Mouse (Mus musculus): ENCODE measurements around the gene Cyp17a1. TPM values are rescaled to one million over a fixed set of nuclear protein-coding genes. Genes with fewer than 3 reads are reported as not detected.

Gene Cyp17a1
- polyA plus RNA-seq, 1 experiment from 2014 or later, result 0.86 TPM

DNA sequence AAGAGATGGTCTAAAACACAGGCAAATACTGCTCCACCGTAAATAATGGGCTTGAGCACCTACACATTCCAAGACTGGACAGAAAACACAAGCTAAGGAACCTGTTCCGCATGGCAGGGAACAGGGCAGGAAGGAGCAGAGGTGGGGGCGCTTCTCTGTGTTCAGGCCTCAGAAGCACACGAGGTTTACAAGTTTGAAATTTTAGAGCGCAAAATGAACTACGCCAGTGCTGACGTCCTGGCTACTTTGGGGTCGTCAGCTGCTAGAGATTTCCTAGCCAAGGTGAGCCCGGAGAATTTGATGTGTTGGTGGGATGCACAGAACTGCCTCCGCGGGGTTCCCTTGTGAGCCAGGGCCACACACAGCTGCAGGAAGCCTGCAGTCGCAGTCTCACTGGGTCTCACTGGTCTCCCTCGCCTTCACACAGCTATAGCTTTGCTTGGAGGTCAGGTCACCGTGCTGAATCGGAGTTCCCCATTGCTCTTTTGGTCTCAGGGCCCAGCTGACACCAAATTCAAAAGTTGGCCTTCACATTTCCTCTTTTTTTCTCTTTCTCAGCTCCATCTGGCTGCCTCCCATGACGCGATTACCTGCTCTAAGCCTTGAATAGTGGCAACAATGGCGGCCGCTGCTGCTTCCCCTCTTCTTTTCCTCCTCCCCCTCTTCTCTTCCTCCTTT lies 25.0 kb upstream of the Cyp17a1 start:
- Histone ChIP-seq H3K9ac (no peak overlapping the region), H3K4me2 (no peak overlapping the region), H3K9me3 (replicated peaks) (no peaks in the 10 kb centered on the region), H3K4me1 (replicated peaks) (no peaks in the 10 kb centered on the region), H3K4me3 (no peak overlapping the region), H3K36me3 (peaks cover 45% of the 10 kb centered on the region), H3K27ac (ENCODE audit: poor library complexity, severe bottlenecking) (no peak overlapping the region), H3K27me3 (replicated peaks) (no peaks in the 10 kb centered on the region)
- 61% methylated on average over 19 of the region's 19 CpGs for WGBS
- ATAC-seq (ENCODE audit: insufficient number of reproducible peaks, low FRiP score), result no peak

DNA sequence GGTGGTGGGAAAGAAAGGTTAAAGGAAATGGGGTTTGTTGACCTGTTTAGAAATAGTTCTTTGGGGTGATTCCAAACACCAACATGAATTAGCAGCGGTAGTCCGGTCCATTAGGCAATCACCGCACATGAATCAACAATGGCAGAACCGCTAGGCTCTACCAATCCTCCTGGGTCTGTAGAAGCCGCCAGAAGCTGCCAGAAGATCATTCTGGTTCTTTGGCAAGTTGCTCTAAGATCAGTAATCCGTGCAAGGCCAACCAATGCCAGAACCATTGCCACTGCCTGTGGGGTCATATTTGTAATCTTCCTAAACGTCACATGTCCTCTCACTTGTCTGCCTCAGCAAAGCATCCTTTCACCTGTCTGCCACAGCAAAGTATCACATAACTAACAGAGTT lies 24.0 kb upstream of the Cyp17a1 start:
- H3K36me3 ChIP-seq, result peaks cover 43% of the 10 kb centered on the region
- H3K4me1 ChIP-seq (replicated peaks), result no peaks in the 10 kb centered on the region
- H3K9ac ChIP-seq, result no peak overlapping the region
- no peak for ATAC-seq (ENCODE audit: insufficient number of reproducible peaks, low FRiP score)
- 93% methylated on average over 7 of the region's 7 CpGs for WGBS
- no peaks in the 10 kb centered on the region for H3K9me3 ChIP-seq (replicated peaks)
- no peak overlapping the region for H3K4me2 ChIP-seq
- no peaks in the 10 kb centered on the region for H3K27me3 ChIP-seq (replicated peaks)
- no peak overlapping the region for H3K4me3 ChIP-seq
- H3K27ac ChIP-seq (ENCODE audit: poor library complexity, severe bottlenecking), result no peak overlapping the region

DNA sequence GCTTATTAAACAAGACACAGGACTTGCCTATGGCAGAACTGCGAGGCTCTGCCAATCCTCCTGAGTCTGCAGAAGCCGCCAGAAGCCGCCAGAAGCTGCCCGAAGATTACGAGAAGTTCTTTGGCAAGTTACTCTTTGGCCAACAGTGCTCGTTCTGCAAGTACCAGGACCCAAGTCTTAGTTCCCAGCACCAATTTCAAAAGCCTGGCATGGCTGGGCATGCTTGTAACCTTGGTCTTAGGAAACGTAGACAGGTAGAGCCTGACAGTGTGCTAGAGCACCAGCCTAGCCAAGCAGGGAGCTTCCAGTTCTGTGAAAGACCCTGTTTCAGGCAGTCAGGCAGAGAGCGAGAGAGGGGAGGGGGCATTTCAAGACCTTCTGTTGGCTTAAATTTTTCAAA lies 23.5 kb upstream of the Cyp17a1 start:
- WGBS, result 90% methylated on average over 8 of the region's 8 CpGs
- Histone ChIP-seq H3K4me2 (no peak overlapping the region), H3K4me3 (no peak overlapping the region), H3K4me1 (replicated peaks) (no peaks in the 10 kb centered on the region), H3K9ac (no peak overlapping the region), H3K27ac (ENCODE audit: poor library complexity, severe bottlenecking) (no peak overlapping the region), H3K27me3 (replicated peaks) (no peaks in the 10 kb centered on the region), H3K36me3 (peaks cover 40% of the 10 kb centered on the region), H3K9me3 (replicated peaks) (no peaks in the 10 kb centered on the region)
- no peak for ATAC-seq (ENCODE audit: insufficient number of reproducible peaks, low FRiP score)

DNA sequence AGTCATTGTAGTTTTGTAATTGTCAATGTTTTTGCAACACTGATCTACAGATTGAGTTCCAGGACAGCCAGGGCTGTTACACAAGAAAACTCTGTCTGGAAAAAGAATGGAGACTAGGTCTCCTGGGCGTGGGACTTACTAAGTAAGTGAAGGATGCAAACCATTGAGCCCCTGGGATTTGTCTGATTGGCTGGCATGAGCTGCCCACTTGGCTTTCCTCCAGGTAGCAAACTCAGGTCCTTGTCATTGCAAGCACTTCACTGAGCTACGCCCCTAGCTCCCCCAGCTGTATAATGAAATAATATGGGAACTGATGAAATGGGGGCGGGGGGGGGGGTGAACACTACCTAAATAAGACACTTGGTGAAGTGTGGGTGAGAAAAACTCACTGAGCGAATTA lies 20.2 kb upstream of the Cyp17a1 start:
- ATAC-seq (ENCODE audit: insufficient number of reproducible peaks, low FRiP score), result no peak
- H3K36me3 ChIP-seq, result peaks cover 27% of the 10 kb centered on the region
- H3K9me3 ChIP-seq (replicated peaks), result no peaks in the 10 kb centered on the region
- H3K4me2 ChIP-seq, result no peak overlapping the region
- H3K4me1 ChIP-seq (replicated peaks), result peaks cover 5% of the 10 kb centered on the region
- no peak overlapping the region for H3K9ac ChIP-seq
- no peak overlapping the region for H3K27ac ChIP-seq (ENCODE audit: poor library complexity, severe bottlenecking)
- 80% methylated on average over 4 of the region's 4 CpGs for WGBS
- H3K4me3 ChIP-seq, result no peak overlapping the region
- no peaks in the 10 kb centered on the region for H3K27me3 ChIP-seq (replicated peaks)

DNA sequence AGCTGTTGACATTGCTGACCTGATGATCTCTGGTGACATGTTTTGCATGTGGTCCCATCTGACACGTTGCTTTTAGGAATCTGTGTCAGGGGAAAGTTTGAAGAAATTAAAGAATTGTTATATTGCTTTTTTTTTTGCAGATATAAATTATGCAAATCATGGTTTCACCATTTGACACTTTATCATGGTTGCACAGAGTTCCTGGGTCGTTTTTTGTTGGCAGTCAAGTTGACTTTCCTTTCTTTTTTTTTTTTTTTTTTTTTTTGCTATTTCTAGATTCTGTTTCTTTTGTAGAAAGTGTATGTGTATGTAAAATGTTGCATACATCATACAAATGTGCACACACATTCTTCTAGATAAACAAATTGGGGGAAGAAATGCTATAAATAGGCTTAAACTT lies 18.1 kb upstream of the Cyp17a1 start:
- no peaks in the 10 kb centered on the region for H3K27me3 ChIP-seq (replicated peaks)
- peaks cover 5% of the 10 kb centered on the region for H3K4me1 ChIP-seq (replicated peaks)
- H3K9ac ChIP-seq, result no peak overlapping the region
- H3K4me2 ChIP-seq, result no peak overlapping the region
- H3K36me3 ChIP-seq, result peaks cover 15% of the 10 kb centered on the region
- no peak overlapping the region for H3K4me3 ChIP-seq
- no peaks in the 10 kb centered on the region for H3K9me3 ChIP-seq (replicated peaks)
- WGBS, result 77% methylated on average over 2 of the region's 2 CpGs
- no peak overlapping the region for H3K27ac ChIP-seq (ENCODE audit: poor library complexity, severe bottlenecking)
- ATAC-seq (ENCODE audit: insufficient number of reproducible peaks, low FRiP score), result no peak

DNA sequence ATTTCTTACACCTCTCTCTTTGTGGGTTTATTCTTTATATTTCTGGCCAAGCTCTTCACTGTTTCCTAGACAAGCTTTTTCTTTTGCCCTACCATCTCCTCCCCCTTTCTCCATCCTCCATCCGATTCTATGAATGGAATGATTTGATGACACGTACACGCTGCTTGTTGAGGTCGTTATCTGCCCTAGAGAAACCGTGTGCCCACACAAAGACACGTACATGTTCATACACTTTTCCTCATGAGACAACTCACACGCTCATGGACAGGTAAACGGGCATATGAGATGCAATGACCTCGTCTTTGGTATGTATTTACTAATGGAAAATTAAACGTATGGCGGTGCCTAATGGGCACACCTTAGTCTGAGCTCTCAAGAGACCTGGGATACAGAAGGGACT lies 17.4 kb upstream of the Cyp17a1 start:
- Histone ChIP-seq H3K4me3 (peak overlapping the region; percentile 83), H3K36me3 (peaks cover 14% of the 10 kb centered on the region), H3K9me3 (replicated peaks) (no peaks in the 10 kb centered on the region), H3K27me3 (replicated peaks) (no peaks in the 10 kb centered on the region), H3K4me1 (replicated peaks) (peaks cover 5% of the 10 kb centered on the region), H3K27ac (ENCODE audit: poor library complexity, severe bottlenecking) (peak overlapping the region; percentile 49; the same call in 1 of the 2 replicates), H3K4me2 (peak overlapping the region; percentile 71), H3K9ac (peak overlapping the region; percentile 91)
- WGBS, result 72% methylated on average over 11 of the region's 11 CpGs
- no peak for ATAC-seq (ENCODE audit: insufficient number of reproducible peaks, low FRiP score)

DNA sequence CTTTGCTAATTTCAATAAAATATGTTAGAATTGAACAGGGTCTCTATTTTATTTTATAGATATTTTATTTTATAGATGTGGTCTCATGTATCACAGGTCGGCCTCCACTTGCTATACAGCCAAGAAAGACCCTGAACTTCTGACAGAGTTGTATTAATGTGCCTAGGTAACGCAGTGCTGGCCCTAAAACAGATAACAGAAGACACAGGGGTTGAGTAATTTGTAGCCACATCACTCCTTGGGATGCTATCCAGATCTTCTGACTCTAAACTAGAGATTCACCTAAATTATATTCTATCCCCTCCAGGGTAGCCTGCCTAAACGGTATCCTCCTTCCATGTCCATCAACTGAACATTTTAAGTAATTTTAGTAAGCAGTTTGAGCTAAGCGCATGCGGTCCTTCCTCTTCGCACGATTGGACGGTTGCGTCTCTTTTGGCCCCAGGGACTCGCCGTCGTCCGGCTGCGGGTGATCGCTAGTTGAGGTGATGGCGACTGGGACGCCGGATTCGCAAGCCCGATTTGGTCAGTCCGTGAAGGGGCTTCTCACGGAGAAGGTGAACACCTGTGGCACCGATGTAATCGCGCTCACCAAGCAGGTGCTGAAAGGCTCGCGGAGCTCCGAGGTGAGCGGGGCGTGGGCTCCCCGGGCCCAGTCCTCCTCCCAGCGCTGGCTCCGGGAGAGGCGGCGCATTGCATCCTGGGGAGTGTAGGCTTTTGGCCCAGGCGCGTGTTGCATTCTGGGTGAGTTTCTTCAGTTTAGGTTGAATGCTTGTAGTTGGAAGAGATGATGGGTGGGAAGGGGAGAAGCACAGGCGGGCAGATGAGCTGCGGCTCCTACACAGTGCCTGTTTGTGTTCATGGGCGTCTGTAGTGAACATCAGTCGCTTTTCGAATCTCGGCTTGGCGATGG lies 16.7 kb upstream of the Cyp17a1 start, which contains the start of gene Borcs7:
Gene Borcs7 (plus strand): TSS at position 447 of the 913 bp plus-strand sequence.
- Histone ChIP-seq H3K4me1 (replicated peaks) (peaks cover 5% of the 10 kb centered on the region), H3K4me2 (peak within 1 kb of the TSS; percentile 71), H3K27me3 (replicated peaks) (no peaks in the 10 kb centered on the region), H3K4me3 (peak within 1 kb of the TSS; percentile 83), H3K27ac (ENCODE audit: poor library complexity, severe bottlenecking) (peak within 1 kb of the TSS; percentile 49; the same call in 1 of the 2 replicates), H3K9ac (peak within 1 kb of the TSS; percentile 91), H3K36me3 (peaks cover 7% of the 10 kb centered on the region), H3K9me3 (replicated peaks) (no peaks in the 10 kb centered on the region)
- 2% methylated on average over 44 of the region's 44 CpGs for WGBS
- peak; percentile 92 for ATAC-seq (ENCODE audit: insufficient number of reproducible peaks, low FRiP score)

DNA sequence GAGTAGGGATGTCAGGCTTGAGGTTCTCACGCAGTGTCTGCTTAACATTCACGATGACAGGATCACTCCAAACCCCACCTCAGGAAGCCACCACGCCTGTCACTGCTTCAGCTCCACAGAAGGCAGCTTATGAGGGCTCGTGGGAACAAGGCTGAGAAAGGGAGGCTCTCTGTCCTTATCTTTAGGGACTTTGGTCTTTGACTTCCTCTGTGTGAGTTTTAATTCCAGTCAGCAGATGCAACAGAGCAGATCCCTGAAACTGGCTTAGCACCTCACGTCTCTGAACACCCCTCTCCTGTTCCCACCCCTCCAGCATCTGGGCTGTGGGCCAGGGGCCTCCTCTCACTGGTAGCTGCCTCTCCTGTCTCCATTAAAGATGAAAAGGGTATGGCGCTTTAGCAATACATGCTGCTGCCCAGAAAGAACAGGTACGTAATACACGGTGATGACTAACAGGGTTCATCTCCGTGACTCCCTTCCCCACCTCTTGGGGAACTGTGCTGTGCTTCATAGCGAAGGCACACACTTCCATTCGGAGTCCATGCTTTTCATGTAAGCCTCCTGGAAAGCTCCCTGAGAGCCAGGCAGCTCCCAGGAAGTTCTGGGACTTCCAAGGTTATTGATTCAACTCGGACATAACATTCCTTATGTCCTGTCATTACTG lies 6.9 kb upstream of the Cyp17a1 start:
- Histone ChIP-seq H3K4me1 (replicated peaks) (peaks cover 13% of the 10 kb centered on the region), H3K36me3 (no peaks in the 10 kb centered on the region), H3K9ac (no peak overlapping the region), H3K9me3 (replicated peaks) (no peaks in the 10 kb centered on the region), H3K4me3 (no peak overlapping the region), H3K27ac (ENCODE audit: poor library complexity, severe bottlenecking) (no peak overlapping the region), H3K27me3 (replicated peaks) (no peaks in the 10 kb centered on the region), H3K4me2 (no peak overlapping the region)
- peak; percentile 36; the same call in 1 of the 2 replicates for ATAC-seq (ENCODE audit: insufficient number of reproducible peaks, low FRiP score)
- 38% methylated on average over 12 of the region's 12 CpGs for WGBS

DNA sequence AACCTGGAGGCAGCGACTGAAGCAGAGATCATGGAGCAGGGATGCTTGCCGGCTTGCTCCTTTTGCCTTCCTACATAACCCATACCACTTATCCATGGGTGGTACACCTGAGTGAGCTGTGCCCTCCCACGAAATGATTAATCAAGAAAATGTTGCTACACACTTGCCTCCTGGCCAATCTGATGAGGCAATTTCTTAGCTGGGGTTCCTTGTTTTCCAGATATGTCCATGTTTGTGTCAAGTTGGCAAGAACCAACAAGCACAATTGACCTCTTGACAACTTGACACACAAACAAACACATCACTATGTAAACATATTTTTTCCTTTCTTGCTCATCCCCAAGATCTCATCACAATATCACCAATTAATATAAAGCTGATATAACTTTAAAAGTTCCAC lies 2.7 kb upstream of the Cyp17a1 start:
- Histone ChIP-seq H3K4me2 (no peak overlapping the region), H3K9me3 (replicated peaks) (no peaks in the 10 kb centered on the region), H3K27ac (ENCODE audit: poor library complexity, severe bottlenecking) (no peak overlapping the region), H3K4me1 (replicated peaks) (peaks cover 20% of the 10 kb centered on the region), H3K4me3 (no peak overlapping the region), H3K36me3 (no peaks in the 10 kb centered on the region), H3K9ac (no peak overlapping the region), H3K27me3 (replicated peaks) (peaks cover 10% of the 10 kb centered on the region; the same call in 1 of the 2 replicates)
- 74% methylated on average over 3 of the region's 3 CpGs for WGBS
- no peak for ATAC-seq (ENCODE audit: insufficient number of reproducible peaks, low FRiP score)

DNA sequence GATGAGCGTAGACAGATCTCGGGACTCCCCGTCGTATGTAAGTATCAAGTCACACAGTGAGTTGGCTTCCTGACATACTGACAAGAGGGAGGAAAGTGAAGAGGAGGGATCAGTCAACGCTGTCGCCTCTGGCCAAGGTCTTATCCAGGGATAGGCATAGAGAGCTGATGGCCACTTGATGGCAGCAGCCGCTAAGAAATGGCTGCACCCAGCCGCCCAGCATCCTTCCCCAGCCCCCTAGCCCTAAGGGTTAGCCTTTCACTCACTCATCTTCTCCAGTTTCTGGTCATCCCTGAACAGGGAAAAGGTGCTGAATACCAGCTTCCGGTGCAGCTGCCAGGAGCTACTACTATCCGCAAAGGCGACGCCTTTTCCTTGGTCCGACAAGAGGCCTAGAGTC lies 2.3 kb downstream of the Cyp17a1 start:
- Histone ChIP-seq H3K9me3 (replicated peaks) (no peaks in the 10 kb centered on the region), H3K4me2 (no peak overlapping the region), H3K4me3 (no peak overlapping the region), H3K27ac (ENCODE audit: poor library complexity, severe bottlenecking) (no peak overlapping the region), H3K27me3 (replicated peaks) (peaks cover 10% of the 10 kb centered on the region; the same call in 1 of the 2 replicates), H3K36me3 (no peaks in the 10 kb centered on the region), H3K4me1 (replicated peaks) (peaks cover 27% of the 10 kb centered on the region), H3K9ac (no peak overlapping the region)
- 10% methylated on average over 13 of the region's 13 CpGs for WGBS
- ATAC-seq (ENCODE audit: insufficient number of reproducible peaks, low FRiP score), result peak; percentile 76; the same call in 1 of the 2 replicates

DNA sequence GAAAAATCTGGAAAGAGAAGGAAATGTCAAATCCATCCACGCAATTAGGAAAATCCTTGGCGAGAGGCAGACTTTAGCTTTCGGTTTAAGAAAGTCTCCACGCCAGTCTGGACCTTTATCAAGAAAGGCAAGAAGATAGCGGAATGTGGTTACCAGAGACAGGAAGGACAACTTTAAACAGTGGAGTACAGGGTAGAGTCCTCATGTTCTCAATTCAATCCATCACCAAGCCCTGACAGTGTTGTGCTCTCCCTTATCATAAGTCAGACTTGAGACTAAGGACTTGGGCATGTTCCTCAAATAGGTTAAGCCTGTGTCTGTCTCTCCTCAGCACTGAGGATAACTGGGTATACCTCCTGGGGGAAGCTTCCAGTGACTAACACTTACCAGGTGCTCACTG lies 3.2 kb downstream of the Cyp17a1 start:
- Histone ChIP-seq H3K4me2 (no peak overlapping the region), H3K9ac (no peak overlapping the region), H3K36me3 (no peaks in the 10 kb centered on the region), H3K27me3 (replicated peaks) (peaks cover 10% of the 10 kb centered on the region; the same call in 1 of the 2 replicates), H3K4me3 (no peak overlapping the region), H3K9me3 (replicated peaks) (no peaks in the 10 kb centered on the region), H3K27ac (ENCODE audit: poor library complexity, severe bottlenecking) (no peak overlapping the region), H3K4me1 (replicated peaks) (peaks cover 32% of the 10 kb centered on the region)
- no peak for ATAC-seq (ENCODE audit: insufficient number of reproducible peaks, low FRiP score)
- WGBS, result 24% methylated on average over 5 of the region's 5 CpGs
